13 mouse cellular contexts compared by ENCODE assay signal in the genomic region with DNA sequence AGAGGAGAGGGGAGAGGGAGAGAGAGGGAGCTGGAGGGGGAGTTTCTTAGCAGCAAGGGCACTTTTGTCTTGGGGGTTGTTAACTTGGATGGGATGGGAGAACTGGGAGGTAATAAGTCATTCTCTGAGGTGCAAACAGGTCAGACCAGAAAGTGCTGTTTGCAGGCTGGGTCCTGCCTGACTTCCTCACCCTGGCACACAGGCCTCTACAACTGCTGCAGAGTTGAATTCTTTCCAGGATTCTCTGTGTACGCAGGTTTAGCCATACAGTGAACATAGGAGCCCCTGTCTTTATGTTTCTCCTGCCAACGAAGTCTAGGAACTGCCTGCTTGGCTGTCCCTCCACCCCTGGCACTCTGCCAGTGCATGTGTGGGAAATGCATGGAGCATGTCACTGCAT. TPM values are rescaled to one million over a fixed set of nuclear protein-coding genes. Genes with fewer than 3 reads are reported as not detected.
"Had no signal": no experiment of that assay in that cellular context is flagged by ENCODE, and none has a peak within 500 bp of the region (broad histone marks: within the 10 kb centered on the region; RNA-seq: fewer than 3 reads in every experiment).

No protein-coding gene starts in this region.

RNA-seq across cellular contexts. Expression of a gene that starts 28.9 kb away (rescaled TPM):
- polyA plus RNA-seq: cerebellum, adult 2 months; embryonic facial prominence, embryonic 10.5 days; embryonic facial prominence, embryonic 11.5 days; embryonic facial prominence, embryonic 12.5 days; embryonic facial prominence, embryonic 13.5 days; erythroblast, embryonic 14.5 days; forebrain, embryonic 10.5 days; forebrain, embryonic 11.5 days; forebrain, embryonic 13.5 days; forebrain, embryonic 14.5 days; forebrain, embryonic 15.5 days; forebrain, embryonic 16.5 days; forebrain, postnatal 0 days had no signal

RNA-seq across cellular contexts. Expression of a gene that starts 35.2 kb away (rescaled TPM):
- polyA plus RNA-seq: embryonic facial prominence, embryonic 10.5 days; erythroblast, embryonic 14.5 days; forebrain, embryonic 10.5 days had no signal
